Mouse (Mus musculus): Measurements from ENCODE around the gene Mpst. TPM values are rescaled to one million over a fixed set of nuclear protein-coding genes. Genes with fewer than 3 reads are reported as not detected.

Gene Mpst
- polyA plus RNA-seq, 1 experiment from 2014 or later, result 2.0 TPM

- 85% methylated on average over 2 of the region's 2 CpGs for WGBS
Measured at GRCm38 (mm10) chr15:78462981-78463380, 56.8 kb downstream of the Mpst start.

More at GRCm38 (mm10) chr15:78462981-78463380, 56.8 kb downstream of the Mpst start:
- no peaks in the 10 kb centered on the region for H3K36me3 ChIP-seq
- no peak overlapping the region for H3K4me2 ChIP-seq (replicated peaks)
- no peak for ATAC-seq (ENCODE audit: low FRiP score, low read depth)
- H3K4me3 ChIP-seq, result no peak overlapping the region
- H3K4me1 ChIP-seq, result no peaks in the 10 kb centered on the region
- H3K9me3 ChIP-seq, result no peaks in the 10 kb centered on the region
- no peak overlapping the region for H3K27ac ChIP-seq (replicated peaks)
- H3K27me3 ChIP-seq, result peaks cover 5% of the 10 kb centered on the region; the same call in 1 of the 2 replicates
- H3K9ac ChIP-seq (replicated peaks), result no peak overlapping the region

Other genes with a start within 250 kb of the Mpst start
- 114 and 120 TPM in 2 replicates for gene Ift27, start 232.3 kb upstream of the Mpst start, polyA plus RNA-seq (2016; fragmentation: Nextera tagmentation; extraction: Ambion mirVana)
- 0.38 TPM in 1 of 2 replicates, not detected in the other for gene Pvalb, start 200.0 kb upstream of the Mpst start, polyA plus RNA-seq (2016; fragmentation: Nextera tagmentation; extraction: Ambion mirVana)
- gene Ncf4, start 161.6 kb upstream of the Mpst start, polyA plus RNA-seq (2016; fragmentation: Nextera tagmentation; extraction: Ambion mirVana), result 3.7 and 4.6 TPM in 2 replicates
- 0.18 and 0.52 TPM in 2 replicates for gene Csf2rb2, start 100.7 kb upstream of the Mpst start, polyA plus RNA-seq (2016; fragmentation: Nextera tagmentation; extraction: Ambion mirVana)
- gene Csf2rb, start 80.7 kb upstream of the Mpst start, polyA plus RNA-seq (2016; fragmentation: Nextera tagmentation; extraction: Ambion mirVana), result 0.97 and 1.1 TPM in 2 replicates
- not detected in 2 replicates for gene Tex33, start 10.5 kb upstream of the Mpst start, polyA plus RNA-seq (2016; fragmentation: Nextera tagmentation; extraction: Ambion mirVana)
- gene Tst, start 509 bp upstream of the Mpst start, polyA plus RNA-seq (2016; fragmentation: Nextera tagmentation; extraction: Ambion mirVana), result 4.9 and 5.5 TPM in 2 replicates
- gene Kctd17, start 22.1 kb downstream of the Mpst start, polyA plus RNA-seq (2016; fragmentation: Nextera tagmentation; extraction: Ambion mirVana), result 76.1 and 84.8 TPM in 2 replicates
- gene Tmprss6, start 62.2 kb downstream of the Mpst start, polyA plus RNA-seq (2016; fragmentation: Nextera tagmentation; extraction: Ambion mirVana), result 0.05 TPM in 1 of 2 replicates, not detected in the other
- gene Il2rb, start 88.9 kb downstream of the Mpst start, polyA plus RNA-seq (2016; fragmentation: Nextera tagmentation; extraction: Ambion mirVana), result not detected in 2 replicates
- 8.2 and 9.0 TPM in 2 replicates for gene C1qtnf6, start 125.0 kb downstream of the Mpst start, polyA plus RNA-seq (2016; fragmentation: Nextera tagmentation; extraction: Ambion mirVana)
- gene Sstr3, start 138.3 kb downstream of the Mpst start, polyA plus RNA-seq (2016; fragmentation: Nextera tagmentation; extraction: Ambion mirVana), result 0.05 and 0.18 TPM in 2 replicates
- 4.5 and 6.9 TPM in 2 replicates for gene Rac2, start 166.4 kb downstream of the Mpst start, polyA plus RNA-seq (2016; fragmentation: Nextera tagmentation; extraction: Ambion mirVana)
- 5.4 and 6.9 TPM in 2 replicates for gene Cyth4, start 190.6 kb downstream of the Mpst start, polyA plus RNA-seq (2016; fragmentation: Nextera tagmentation; extraction: Ambion mirVana)

Measured in midbrain, embryonic 12.5 days (tissue).